Mouse (Mus musculus) heart, adult 2 months (tissue): Measurements from ENCODE around the gene Pard6a. TPM values are rescaled to one million over a fixed set of nuclear protein-coding genes. Genes with fewer than 3 reads are reported as not detected.
A peak's percentile ranks its signal among the peaks of the same experiment; 100 is the strongest.

ENCODE experiments used
- DNase-seq, 2 experiments: peaks; one replicate each; pipeline ENCODE4 v3.0.0; 2021
- H3K27ac ChIP-seq: fragments of 200-600 bp; 2 replicates; pipeline ENCODE4 v1.8.1; 2022
- H3K27me3 ChIP-seq: fragments of 200-500 bp; 2 replicates; pipeline ENCODE4 v1.6.1; 2012; ENCODE audit warnings: mild to moderate bottlenecking, low read length, inconsistent platforms, mixed read lengths; ENCODE audit not compliant: control insufficient read depth, insufficient read depth
- H3K36me3 ChIP-seq: fragments of 200-500 bp; 2 replicates; pipeline ENCODE4 v1.6.1; 2012; ENCODE audit warnings: low read length, inconsistent platforms; ENCODE audit not compliant: control insufficient read depth, insufficient read depth
- H3K4me1 ChIP-seq: fragments of 200-500 bp; 2 replicates; pipeline ENCODE4 v1.6.1; 2011; ENCODE audit warnings: low read length; ENCODE audit not compliant: control insufficient read depth, insufficient read depth
- H3K4me3 ChIP-seq: fragments of 200-600 bp; 2 replicates; pipeline ENCODE4 v1.8.1; 2022
- H3K79me2 ChIP-seq: fragments of 200-500 bp; replicated peaks from 2 replicates; pipeline ENCODE4 v1.6.1; 2012; ENCODE audit warnings: mild to moderate bottlenecking, inconsistent platforms, low read length, moderate library complexity, mixed read lengths; ENCODE audit not compliant: control insufficient read depth, insufficient read depth
- H3K9ac ChIP-seq: fragments of 200-500 bp; 2 replicates; pipeline ENCODE4 v1.6.1; 2012; ENCODE audit warnings: low read depth, mild to moderate bottlenecking, control low read depth, inconsistent platforms, low read length, mixed read lengths
- CTCF ChIP-seq: fragments of 200-600 bp; IDR thresholded peaks from 2 replicates; pipeline ENCODE4 v1.8.1; 2022; ENCODE audit warnings: antibody characterized with exemption, mild to moderate bottlenecking, moderate library complexity
- EP300 ChIP-seq: fragments of 200-500 bp; IDR thresholded peaks from 2 replicates; pipeline ENCODE4 v1.6.1; 2011; ENCODE audit warnings: low read depth, low read length, control low read depth; ENCODE audit not compliant: insufficient read depth
- POLR2A ChIP-seq: fragments of 200-500 bp; IDR thresholded peaks from 2 replicates; pipeline ENCODE4 v1.6.1; 2011; ENCODE audit warnings: mild to moderate bottlenecking, low read depth, low read length, control low read depth; ENCODE audit not compliant: insufficient read depth
- WGBS: fragments of 180-500 bp; shearing (Covaris S2); methylation state at CpG from one replicate; pipeline ENCODE4 v1.1.7; 2018; 5-methylcytosine and 5-hydroxymethylcytosine counted together
- intact Hi-C: fragments of 180-260 bp; cut with DNase I; formaldehyde crosslinking; loops from one replicate; pipeline ENCODE4 v1.15.1; 2025
- polyA plus RNA-seq: library from polyadenylated mRNA; depleted of rRNA; stranded (reverse); fragments of >200 nt; gene quantifications from 2 replicates; pipeline ENCODE4 v1.2.3, GENCODE M21; 2012
- total RNA-seq, 2 experiments: library from RNA; stranded (reverse); gene quantifications; 2 replicates each; pipeline ENCODE4 v1.2.3; 2021

Gene Pard6a
- total and polyA plus RNA-seq, 3 experiments: 5.5 to 12.0 (median 6.8) TPM

- DNase-seq: peak; percentile 73 to 82
- TF ChIP-seq CTCF (peak; percentile 85), EP300 (peak; percentile 56; the same call in 1 of the 2 replicates), POLR2A (no peak)
- 8% methylated on average over 26 of the region's 26 CpGs for WGBS
Measured at GRCm38 (mm10) chr8:105685796-105686308, 15.1 kb upstream of the Pard6a start, which contains the start of gene Carmil2. Gene Carmil2, plus strand, starts transcription at chr8:105686274.

GRCm38 (mm10) chr8:105686551-105686950, 14.4 kb upstream of the Pard6a start:
- Histone ChIP-seq H3K79me2 (no peaks in the 10 kb centered on the region), H3K4me3 (no peak overlapping the region), H3K27ac (no peak overlapping the region), H3K27me3 (no peaks in the 10 kb centered on the region; the same call in 1 of the 2 replicates), H3K4me1 (no peaks in the 10 kb centered on the region), H3K36me3 (peaks cover 3% of the 10 kb centered on the region; the same call in 1 of the 2 replicates), H3K9ac (no peak overlapping the region)
- DNase-seq: no peak
- intact Hi-C loops: loop anchor here (2.0 kb wide), 1 partner anchor 120 kb away; the partner anchor contains the start of gene Atp6v0d1
- 50% methylated on average over 6 of the region's 6 CpGs for WGBS
- TF ChIP-seq POLR2A (no peak), CTCF (no peak), EP300 (no peak)

More at GRCm38 (mm10) chr8:105685796-105686308, 15.1 kb upstream of the Pard6a start, which contains the start of gene Carmil2:
- Histone ChIP-seq H3K36me3 (peaks cover 3% of the 10 kb centered on the region; the same call in 1 of the 2 replicates), H3K79me2 (no peaks in the 10 kb centered on the region), H3K9ac (peak within 1 kb of the TSS; percentile 9; the same call in 1 of the 2 replicates), H3K27ac (no peak within 1 kb of the TSS), H3K27me3 (no peaks in the 10 kb centered on the region; the same call in 1 of the 2 replicates), H3K4me3 (peak within 1 kb of the TSS; percentile 26), H3K4me1 (no peaks in the 10 kb centered on the region)
- intact Hi-C loops: loop anchor here (1.0 to 2.0 kb wide), 3 partner anchors 49 to 119 kb away; partner anchors contain the start of genes Agrp and Atp6v0d1

GRCm38 (mm10) chr8:105687512-105687911, 13.4 kb upstream of the Pard6a start:
- 32% methylated on average over 8 of the region's 8 CpGs for WGBS
- intact Hi-C loops: loop anchor here (2.0 kb wide), 1 partner anchor 121 kb away; the partner anchor contains the start of gene Atp6v0d1
- no peaks in the 10 kb centered on the region; the same call in 1 of the 2 replicates for H3K27me3 ChIP-seq

GRCm38 (mm10) chr8:105688242-105688752, 12.7 kb upstream of the Pard6a start:
- WGBS: 45% methylated on average over 14 of the region's 14 CpGs
- Histone ChIP-seq H3K27me3 (no peaks in the 10 kb centered on the region; the same call in 1 of the 2 replicates), H3K36me3 (no peaks in the 10 kb centered on the region), H3K27ac (no peak overlapping the region), H3K4me3 (no peak overlapping the region), H3K4me1 (no peaks in the 10 kb centered on the region), H3K9ac (no peak overlapping the region), H3K79me2 (no peaks in the 10 kb centered on the region)
- TF ChIP-seq EP300: no peak
- TF ChIP-seq CTCF: no peak
- DNase-seq: no peak
- intact Hi-C loops: no loop called here

More at GRCm38 (mm10) chr8:105687512-105687911, 13.4 kb upstream of the Pard6a start:
- Histone ChIP-seq H3K9ac (no peak overlapping the region), H3K79me2 (no peaks in the 10 kb centered on the region), H3K27ac (no peak overlapping the region), H3K36me3 (no peaks in the 10 kb centered on the region), H3K4me1 (no peaks in the 10 kb centered on the region), H3K4me3 (no peak overlapping the region)
- no peak for DNase-seq
- no peak for TF ChIP-seq POLR2A
- no peak for TF ChIP-seq EP300
- TF ChIP-seq CTCF: no peak

- H3K36me3 ChIP-seq: no peaks in the 10 kb centered on the region
- no peak for DNase-seq
- intact Hi-C loops: no loop called here
- H3K4me3 ChIP-seq: no peak overlapping the region
- no peak overlapping the region for H3K9ac ChIP-seq
- H3K27me3 ChIP-seq: no peaks in the 10 kb centered on the region; the same call in 1 of the 2 replicates
- TF ChIP-seq CTCF: no peak
- no peak for TF ChIP-seq EP300
- TF ChIP-seq POLR2A: no peak
- 62% methylated on average over 35 of the region's 35 CpGs for WGBS
- H3K79me2 ChIP-seq: no peaks in the 10 kb centered on the region
- peaks cover 3% of the 10 kb centered on the region for H3K4me1 ChIP-seq
- no peak overlapping the region for H3K27ac ChIP-seq
Measured at GRCm38 (mm10) chr8:105689256-105689982, 11.5 kb upstream of the Pard6a start.

GRCm38 (mm10) chr8:105689983-105690360, 11.0 kb upstream of the Pard6a start:
- H3K4me3 ChIP-seq: no peak overlapping the region
- peaks cover 3% of the 10 kb centered on the region for H3K4me1 ChIP-seq
- no peak overlapping the region for H3K27ac ChIP-seq
- TF ChIP-seq EP300: no peak
- no peak for TF ChIP-seq CTCF
- TF ChIP-seq POLR2A: no peak
- intact Hi-C loops: no loop called here
- no peak for DNase-seq
- no peak overlapping the region for H3K9ac ChIP-seq
- WGBS: 86% methylated on average over 9 of the region's 9 CpGs
- no peaks in the 10 kb centered on the region for H3K36me3 ChIP-seq
- no peaks in the 10 kb centered on the region; the same call in 1 of the 2 replicates for H3K27me3 ChIP-seq
- no peaks in the 10 kb centered on the region for H3K79me2 ChIP-seq
